Mouse (Mus musculus): ENCODE measurements around the gene Miip.

DNA sequence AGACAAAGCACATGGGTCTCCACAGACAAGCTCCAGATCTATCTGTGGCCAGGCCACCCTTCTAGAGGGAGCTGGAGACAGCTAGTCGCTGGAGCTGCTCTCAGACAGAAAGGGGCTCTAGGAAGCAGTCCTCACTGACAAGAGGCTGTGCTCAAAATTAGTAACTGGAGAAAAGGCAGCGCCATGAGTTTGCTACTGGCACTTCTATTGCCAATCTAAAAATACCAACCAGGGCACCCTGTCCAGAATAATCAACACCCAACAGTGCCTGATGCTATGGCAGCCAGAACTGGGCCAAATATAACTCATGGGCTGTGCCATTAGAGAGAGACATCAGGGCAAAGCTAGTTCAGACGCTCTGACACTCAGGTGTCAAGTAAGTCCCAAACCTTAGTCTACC lies 28.7 kb upstream of the Miip start:
- TF ChIP-seq CTCF (IDR thresholded peaks at IDR 0.05; ENCODE audit: low read depth): no peak
- TF ChIP-seq EP300 (IDR thresholded peaks at IDR 0.05; ENCODE audit: low read depth): peak; percentile 86

All from heart, postnatal 0 days (tissue).